Mouse (Mus musculus): ENCODE measurements at regions not wholly inside any gene's neighbourhood (a gene's known extent, or its start where the extent isn't known, plus 50 kb on each side); places are given as distances from the start of the nearest gene placed in this dataset.

DNA sequence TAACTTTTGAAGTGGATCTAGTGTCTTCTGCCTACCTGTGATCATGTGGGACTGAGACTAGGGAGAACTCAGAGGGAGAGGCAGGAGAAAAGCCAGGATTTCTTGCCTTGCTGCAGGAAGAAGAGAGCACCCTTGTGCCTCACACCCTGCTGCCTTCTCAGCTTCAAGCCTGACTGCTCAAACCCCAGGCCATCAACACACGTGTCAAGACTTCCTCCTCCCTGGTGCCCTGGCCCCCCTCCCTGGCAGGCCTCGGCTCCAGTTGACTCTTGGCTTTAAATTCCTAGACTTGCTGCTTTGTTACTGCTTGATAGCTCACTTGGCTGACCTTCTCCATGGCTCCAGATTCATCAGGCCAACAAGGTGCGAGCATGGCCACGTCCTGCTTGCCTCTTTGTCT, 250.1 kb upstream of the Mki67 start:
- no peak for DNase-seq (ENCODE audit: low read depth in 2 of 2, low spot score in 2 of 2)

- DNase-seq (ENCODE audit: low read depth in 2 of 2, low spot score in 2 of 2): no peak
These were observed 252.5 kb upstream of the Mki67 start for GRCm38 (mm10) chr7:135968638-135969037.

GRCm38 (mm10) chr7:135986021-135986420, 269.9 kb upstream of the Mki67 start:
- DNase-seq (ENCODE audit: low read depth in 2 of 2, low spot score in 2 of 2): no peak

DNA sequence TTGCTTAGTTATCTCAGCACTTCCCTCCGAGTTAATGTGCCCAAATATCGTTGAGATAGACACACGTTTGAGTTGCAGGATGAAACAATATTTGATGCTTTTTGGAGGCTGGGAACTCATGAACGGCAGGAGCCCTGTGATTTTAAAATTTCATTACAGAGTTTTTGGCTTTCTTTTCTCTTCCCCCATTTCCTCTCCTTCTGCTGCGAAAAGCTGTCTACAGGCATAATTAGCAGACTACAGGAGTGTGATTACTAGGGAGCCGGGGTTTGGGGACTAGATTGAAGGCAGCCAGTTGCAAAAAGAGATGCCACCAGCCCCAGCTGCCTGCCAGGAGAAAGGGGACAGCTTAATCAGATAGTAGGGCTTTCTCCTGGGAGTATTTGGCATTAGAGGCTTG, 274.2 kb upstream of the Mki67 start:
- DNase-seq (ENCODE audit: low read depth in 2 of 2, low spot score in 2 of 2): no peak

GRCm38 (mm10) chr7:135996896-135997295, 280.7 kb upstream of the Mki67 start:
- no peak for DNase-seq (ENCODE audit: low read depth in 2 of 2, low spot score in 2 of 2)

DNA sequence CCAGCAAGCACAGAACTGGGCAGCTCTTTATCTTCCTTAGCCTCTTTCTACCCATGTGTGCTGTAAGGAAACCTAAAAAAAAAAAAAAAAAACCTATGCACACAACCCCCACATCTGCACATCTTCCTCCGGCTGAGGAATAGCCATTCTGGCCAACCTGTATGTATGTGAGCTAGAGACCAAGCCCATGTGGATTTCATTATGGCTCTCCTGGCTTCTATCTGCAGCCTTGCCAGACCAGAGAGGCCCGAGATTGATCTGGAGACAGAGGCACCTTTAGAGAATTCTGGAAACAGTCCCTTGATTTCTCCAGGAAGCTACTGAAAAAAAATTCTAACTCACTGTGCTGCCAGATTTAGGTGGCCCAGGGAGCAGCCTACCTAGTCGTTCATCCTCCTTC, 281.5 kb upstream of the Mki67 start:
- no peak for DNase-seq (ENCODE audit: low read depth in 2 of 2, low spot score in 2 of 2)

DNA sequence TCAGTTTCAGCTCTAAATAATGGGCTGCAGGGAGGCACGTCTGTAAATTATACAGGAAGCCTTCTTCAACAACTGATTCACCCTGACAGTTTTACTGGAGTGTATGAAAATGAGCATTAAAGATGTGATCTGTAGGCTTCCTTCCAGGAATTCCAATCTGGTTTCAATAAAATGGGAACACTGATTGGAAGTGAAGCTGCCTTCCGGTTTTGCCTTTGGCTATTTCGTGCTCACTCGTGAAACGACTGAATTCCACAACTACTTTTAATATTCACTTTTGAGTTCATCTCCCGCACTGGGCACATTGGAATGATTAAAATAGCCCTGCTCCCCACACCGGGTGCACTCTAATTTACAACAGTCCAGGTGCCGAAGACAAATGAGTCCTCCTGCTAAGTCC, 286.2 kb upstream of the Mki67 start:
- no peak for DNase-seq (ENCODE audit: low read depth in 2 of 2, low spot score in 2 of 2)

- no peak for DNase-seq (ENCODE audit: low read depth in 2 of 2, low spot score in 2 of 2)
These were observed 287.1 kb upstream of the Mki67 start for GRCm38 (mm10) chr7:136003291-136003690.

DNA sequence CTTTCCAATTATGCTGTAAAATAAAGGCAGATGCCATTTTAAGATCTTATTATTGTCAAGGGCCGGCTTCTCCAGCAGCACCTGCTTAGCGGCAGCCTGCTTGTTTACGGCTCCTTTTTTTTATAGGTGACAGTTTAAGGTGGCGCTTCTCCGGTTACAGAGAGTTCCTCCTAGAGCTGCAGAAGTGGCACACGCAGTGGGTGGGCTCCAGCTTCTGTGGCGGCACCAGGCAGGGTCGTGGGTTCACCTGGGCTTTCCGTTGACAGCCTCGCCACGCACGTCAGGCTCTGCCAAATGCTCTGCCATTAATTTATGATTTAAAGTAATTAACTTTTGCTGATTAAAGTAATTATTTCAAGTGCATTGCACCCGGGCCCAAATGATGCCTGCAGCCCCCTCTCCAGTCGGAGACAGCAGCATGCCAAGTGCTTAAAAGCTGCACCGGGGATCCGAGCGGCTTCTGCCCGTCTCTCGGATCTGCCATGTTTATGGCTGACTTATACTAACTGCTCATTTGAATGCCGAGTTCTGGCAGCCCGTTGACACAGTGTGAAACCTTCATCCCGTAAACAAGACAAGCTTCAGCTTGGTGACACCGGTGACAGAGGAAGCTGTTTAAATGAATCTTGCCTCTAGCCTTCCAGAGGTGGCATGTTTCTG, 291.8 kb upstream of the Mki67 start:
- DNase-seq (ENCODE audit: low read depth in 2 of 2, low spot score in 2 of 2): no peak

DNA sequence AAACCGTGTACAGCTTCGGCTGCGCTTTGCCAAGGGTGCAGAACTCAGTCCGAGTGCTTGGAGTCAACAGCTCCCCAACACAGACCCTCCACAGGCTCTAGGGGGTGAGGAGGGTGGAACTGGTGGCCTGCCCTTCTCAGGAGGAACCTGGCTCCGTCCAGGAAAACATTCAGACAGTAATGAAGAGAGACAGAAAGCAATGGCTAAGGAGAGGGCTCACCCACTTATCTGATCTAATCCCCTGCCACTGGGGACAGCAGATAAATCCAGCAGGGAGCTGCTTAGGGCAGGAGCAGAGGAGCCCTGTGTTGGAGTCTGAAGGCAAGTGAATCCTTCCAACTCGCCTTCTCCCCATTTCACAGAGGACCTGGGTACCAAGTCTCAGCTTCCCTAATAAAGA, 292.3 kb upstream of the Mki67 start:
- no peak for DNase-seq (ENCODE audit: low read depth in 2 of 2, low spot score in 2 of 2)

- no peak for DNase-seq (ENCODE audit: low read depth in 2 of 2, low spot score in 2 of 2)
These were observed 293.9 kb upstream of the Mki67 start for GRCm38 (mm10) chr7:136010013-136010412.

DNA sequence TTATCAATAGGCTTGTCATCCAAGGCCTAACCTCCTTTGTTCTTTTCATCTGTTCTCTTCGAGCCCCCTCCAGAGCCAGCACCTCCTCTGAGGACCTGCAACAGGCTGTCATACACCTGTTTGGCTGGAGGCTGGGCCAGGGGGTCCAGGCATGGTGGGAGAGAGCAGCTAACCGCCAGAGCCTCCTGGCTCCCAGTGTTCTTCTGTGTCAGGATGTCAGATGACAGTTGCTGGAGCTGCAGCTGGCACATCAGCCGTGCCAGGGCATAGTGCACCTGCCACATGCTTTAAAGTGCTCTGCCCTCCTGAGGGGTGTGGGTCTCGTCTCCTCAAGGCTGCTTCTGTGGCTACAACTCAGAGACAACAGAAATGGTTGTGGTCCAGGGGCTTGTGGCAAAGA, 298.5 kb upstream of the Mki67 start:
- no peak for DNase-seq (ENCODE audit: low read depth in 2 of 2, low spot score in 2 of 2)

DNA sequence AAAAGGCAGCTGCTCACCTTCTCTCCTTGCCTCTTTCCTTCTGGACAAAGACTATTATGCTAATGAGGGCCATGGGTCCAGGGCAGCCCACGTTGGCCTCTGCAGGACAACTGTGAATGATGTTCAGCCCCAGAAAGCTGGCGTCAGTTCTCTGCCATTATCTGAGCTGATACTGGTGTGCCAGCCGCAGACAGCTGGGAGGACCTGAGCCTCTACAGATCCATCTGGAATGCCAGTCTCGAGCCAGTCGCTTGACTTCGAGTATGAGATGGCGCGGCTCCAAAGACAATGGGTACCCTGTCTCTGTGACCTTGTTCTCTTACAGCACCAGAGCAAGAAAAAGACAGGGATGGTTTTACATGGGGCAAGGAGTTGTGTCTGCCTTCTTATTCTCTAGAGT, 300.8 kb upstream of the Mki67 start:
- DNase-seq (ENCODE audit: low read depth in 2 of 2, low spot score in 2 of 2): no peak

DNA sequence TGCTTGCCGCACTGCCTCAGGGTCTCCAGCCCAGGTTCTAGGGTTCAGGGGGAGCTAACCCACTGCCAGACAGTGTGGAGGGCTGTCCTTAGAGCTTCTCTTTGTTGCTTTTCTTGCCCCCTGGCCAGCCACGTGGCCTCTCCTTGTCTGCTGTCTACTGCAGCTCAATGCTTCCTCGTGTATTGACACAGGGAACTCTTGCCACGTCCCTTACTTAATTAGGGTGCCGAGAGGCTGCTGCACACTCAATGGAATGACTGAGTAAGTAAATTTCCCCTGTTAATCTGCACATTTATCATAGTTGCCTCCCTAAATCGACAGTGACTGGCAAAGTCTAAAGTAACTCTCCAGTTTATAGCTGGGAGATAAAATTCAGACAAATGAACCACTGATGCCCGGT, 304.4 kb upstream of the Mki67 start:
- DNase-seq (ENCODE audit: low read depth in 2 of 2, low spot score in 2 of 2): no peak

DNA sequence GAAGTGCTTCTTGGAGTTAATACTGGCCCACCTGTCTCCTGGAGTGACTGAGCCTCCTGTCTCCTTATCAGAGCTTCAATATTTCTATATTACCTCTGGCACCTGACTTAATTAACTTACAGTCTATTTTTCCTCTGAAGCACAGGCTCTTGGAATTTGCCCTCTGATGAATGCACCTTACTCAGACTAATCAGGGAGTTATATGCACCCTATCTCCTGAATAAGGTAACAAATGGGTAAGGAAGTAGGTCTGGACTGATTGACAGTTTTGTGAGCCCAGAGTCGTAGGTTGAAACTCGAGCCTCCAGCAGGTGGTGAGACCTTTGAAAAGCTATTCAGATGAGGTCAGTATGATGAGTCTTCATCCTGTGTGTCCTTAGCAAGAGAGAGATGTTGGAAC, 304.9 kb upstream of the Mki67 start:
- no peak for DNase-seq (ENCODE audit: low read depth in 2 of 2, low spot score in 2 of 2)

DNA sequence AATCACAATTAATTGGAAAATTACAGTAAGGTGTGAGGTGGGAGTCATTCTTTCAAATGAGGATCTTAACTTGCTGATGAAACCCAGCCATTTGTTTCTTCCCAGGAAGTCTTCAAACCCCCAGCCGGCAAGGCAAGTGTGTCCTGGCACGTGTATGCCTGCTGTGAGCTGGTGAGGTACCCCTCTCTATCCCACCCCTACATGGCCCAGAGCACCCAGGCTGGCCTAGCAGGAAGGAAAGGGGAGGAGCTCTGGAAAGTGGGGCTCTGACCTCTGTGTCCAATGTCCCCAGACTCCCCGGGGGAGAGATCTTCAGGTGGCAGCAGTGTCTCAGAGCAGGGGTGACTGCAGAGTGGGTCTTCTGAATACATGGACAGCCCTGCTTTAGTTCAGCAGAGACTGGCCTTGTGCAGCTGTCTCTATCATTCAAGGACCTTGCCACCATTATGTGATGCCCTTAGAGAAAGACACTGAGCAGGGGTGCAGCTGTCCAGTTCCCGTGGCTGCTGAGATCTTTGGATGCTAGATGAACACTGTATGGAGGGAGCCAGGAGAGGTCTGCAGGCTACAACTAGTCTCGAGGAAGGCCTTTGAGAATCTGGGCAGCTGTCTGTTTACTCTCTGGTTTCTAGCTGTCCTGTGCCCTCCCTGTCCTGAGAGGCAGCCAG, 306.8 kb upstream of the Mki67 start:
- no peak for DNase-seq (ENCODE audit: low read depth in 2 of 2, low spot score in 2 of 2)

DNA sequence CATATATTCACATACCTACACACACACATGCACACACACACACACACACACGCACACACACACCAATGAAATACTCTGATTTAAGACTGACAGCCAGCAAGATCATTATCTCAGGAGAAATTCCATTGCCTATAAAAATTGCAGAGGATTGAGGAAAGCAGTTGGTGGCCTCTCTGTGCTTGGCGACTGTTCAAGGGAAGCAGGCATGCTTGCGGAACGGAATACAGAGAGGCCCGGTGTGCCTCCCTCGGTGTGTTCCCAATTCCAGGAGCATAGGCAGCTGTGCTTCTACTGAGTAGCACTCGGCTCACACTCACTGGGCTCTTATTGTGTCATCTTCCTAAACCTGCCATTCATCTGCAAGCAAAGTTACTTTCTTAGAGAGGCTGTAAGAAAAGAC, 310.3 kb upstream of the Mki67 start:
- no peak for DNase-seq (ENCODE audit: low read depth in 2 of 2, low spot score in 2 of 2)

GRCm38 (mm10) chr7:136032026-136032425, 315.9 kb upstream of the Mki67 start:
- no peak for DNase-seq (ENCODE audit: low read depth in 2 of 2, low spot score in 2 of 2)

DNA sequence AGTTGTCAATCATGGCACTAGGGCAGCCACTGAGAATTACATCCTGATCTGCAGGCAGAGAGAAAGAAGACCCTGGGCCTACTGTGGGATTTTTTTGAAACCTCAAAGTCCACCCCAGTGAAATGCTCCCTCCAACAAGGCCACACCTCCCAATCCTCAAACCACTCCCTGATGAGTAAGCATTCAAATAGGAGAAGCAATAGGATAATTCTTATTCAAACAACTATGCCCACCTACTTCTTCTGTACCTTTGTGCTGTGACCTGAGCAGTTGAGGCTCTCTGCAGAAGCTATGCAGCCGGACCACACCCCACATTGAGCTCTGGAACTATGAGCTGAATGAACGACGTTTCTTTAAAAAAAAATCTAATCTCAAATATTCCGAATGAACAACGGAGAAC, 317.4 kb upstream of the Mki67 start:
- no peak for DNase-seq (ENCODE audit: low read depth in 2 of 2, low spot score in 2 of 2)

- no peak for DNase-seq (ENCODE audit: low read depth in 2 of 2, low spot score in 2 of 2)
These were observed 319.6 kb upstream of the Mki67 start for GRCm38 (mm10) chr7:136035735-136036134.

DNA sequence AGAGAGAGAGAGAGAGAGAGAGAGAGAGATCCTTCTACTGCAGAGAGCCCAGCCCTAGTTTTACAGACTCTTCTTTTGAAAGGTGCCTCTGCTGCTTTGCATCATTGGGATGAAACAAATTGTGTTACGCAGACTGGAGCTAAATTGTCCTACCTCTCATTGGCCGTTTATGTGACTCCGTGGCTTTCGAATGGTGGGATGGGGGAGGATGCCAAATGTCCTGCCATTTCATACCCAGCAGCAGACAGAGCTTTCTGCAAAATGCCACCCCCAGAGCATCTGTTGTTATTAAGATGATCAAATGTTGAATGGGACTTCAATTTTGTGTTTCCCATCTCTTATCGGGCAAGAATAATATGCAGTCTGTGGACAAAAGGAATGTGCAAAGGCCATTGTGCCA, 321.9 kb upstream of the Mki67 start:
- no peak for DNase-seq (ENCODE audit: low read depth in 2 of 2, low spot score in 2 of 2)

GRCm38 (mm10) chr7:136038906-136039305, 322.7 kb upstream of the Mki67 start:
- no peak for DNase-seq (ENCODE audit: low read depth in 2 of 2, low spot score in 2 of 2)

DNA sequence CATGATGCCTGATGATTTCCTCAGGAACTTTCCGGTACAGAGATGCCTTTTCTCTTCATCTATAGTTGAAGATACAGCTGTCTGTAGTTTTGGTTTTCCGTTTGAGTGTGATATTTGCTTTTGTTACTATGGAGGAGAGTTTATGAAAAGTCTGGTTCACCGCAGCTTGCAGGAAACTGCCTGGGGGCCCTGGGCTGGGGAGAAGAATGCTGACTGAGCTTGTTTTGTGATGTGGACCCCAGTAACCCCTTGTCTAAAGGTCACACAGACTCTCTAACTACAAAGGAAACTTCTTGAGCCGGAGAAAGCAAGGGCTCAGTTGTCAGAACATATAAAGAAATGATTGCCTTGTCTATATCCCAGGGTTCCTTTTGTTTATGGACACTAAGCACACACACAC, 325.8 kb upstream of the Mki67 start:
- DNase-seq (ENCODE audit: low read depth in 2 of 2, low spot score in 2 of 2): no peak
